In the genomic region with DNA sequence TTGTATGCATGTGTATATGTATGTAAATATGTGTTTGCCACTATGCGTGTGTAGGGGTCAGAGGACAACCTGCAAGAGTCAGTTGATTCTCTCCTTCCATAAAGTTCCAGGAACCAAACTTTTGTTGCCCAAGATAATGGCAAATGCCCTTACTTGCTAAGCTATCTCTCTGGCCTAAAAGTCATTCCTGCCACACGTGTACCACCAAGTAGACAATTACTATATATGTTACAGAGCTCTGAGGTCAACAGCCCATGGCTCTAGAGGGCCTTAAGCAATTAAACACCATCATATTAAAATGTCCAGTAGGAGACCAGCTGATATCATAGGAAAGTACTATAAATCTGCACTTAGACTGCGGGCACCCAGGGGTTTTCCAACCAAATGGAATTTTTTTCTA, we compare ENCODE assay signal across 19 mouse cellular contexts.
"Had no signal": no experiment of that assay in that cellular context is flagged by ENCODE, and none has a peak within 500 bp of the region (broad histone marks: within the 10 kb centered on the region; RNA-seq: fewer than 3 reads in every experiment).

No protein-coding gene starts in this region.

- H3K4me2 ChIP-seq: lung, embryonic 14.5 days; midbrain, embryonic 12.5 days; neural tube, embryonic 13.5 days; neural tube, embryonic 15.5 days had no signal

- H3K9ac ChIP-seq: lung, embryonic 14.5 days; midbrain, embryonic 12.5 days; neural tube, embryonic 13.5 days; neural tube, embryonic 15.5 days had no signal

- H3K27me3 ChIP-seq: midbrain, embryonic 12.5 days; neural tube, embryonic 13.5 days; neural tube, embryonic 15.5 days had no signal

- H3K9me3 ChIP-seq: midbrain, embryonic 10.5 days; midbrain, embryonic 12.5 days; neural tube, embryonic 13.5 days; neural tube, embryonic 15.5 days had no signal

- H3K27ac ChIP-seq: midbrain, embryonic 10.5 days; midbrain, embryonic 12.5 days; neural tube, embryonic 13.5 days; neural tube, embryonic 15.5 days had no signal

- H3K4me3 ChIP-seq: midbrain, embryonic 10.5 days; midbrain, embryonic 12.5 days; myocyte; neural tube, embryonic 13.5 days; neural tube, embryonic 15.5 days had no signal

- ATAC-seq: midbrain, embryonic 16.5 days had no signal

- H3K36me3 ChIP-seq: midbrain, embryonic 10.5 days; midbrain, embryonic 12.5 days; neural tube, embryonic 13.5 days; neural tube, embryonic 15.5 days had no signal

- H3K4me1 ChIP-seq: midbrain, embryonic 10.5 days; midbrain, embryonic 12.5 days; neural tube, embryonic 13.5 days; neural tube, embryonic 15.5 days had no signal

- DNase-seq: lung, adult 18-20 months; lung, embryonic 14.5 days; lung, postnatal 10 days; lung, postnatal 4 days; midbrain, embryonic 14.5 days; retina, postnatal 1 day; right cerebral cortex, adult 18-20 months; right cerebral cortex, postnatal 25 days; right cerebral cortex, postnatal 4 days; spleen, adult 18-20 months; thymus, adult 18-20 months; thymus, postnatal 25 days; thymus, postnatal 4 days had no signal
